Mouse (Mus musculus) naive thymus-derived CD4-positive, alpha-beta T cell, adult 2 months (primary cell): ENCODE measurements at regions not wholly inside any gene's neighbourhood (a gene's known extent, or its start where the extent isn't known, plus 50 kb on each side); places are given as distances from the start of the nearest gene placed in this dataset.

Source experiments
- DNase-seq: peaks from one replicate; pipeline ENCODE4 v3.0.0-alpha.2; 2011; ENCODE audit warnings: low read depth

GRCm38 (mm10) chr14:101267536-101267935 is 67.4 kb upstream of the Prr30 start:
- DNase-seq, result no peak
